In genomic region chr4:33343732-33344057, GRCm38 (mm10) we compare ENCODE assay signal across 14 mouse cellular contexts. TPM values are rescaled to one million over a fixed set of nuclear protein-coding genes. Genes with fewer than 3 reads are reported as not detected.
DNase-seq lines count a peak whose midpoint lies in the region; ATAC-seq lines count a peak whose summit lies in the region.
"Had no signal": no experiment of that assay in that cellular context is flagged by ENCODE, and none has a peak within 500 bp of the region (broad histone marks: within the 10 kb centered on the region; RNA-seq: fewer than 3 reads in every experiment).

No protein-coding gene starts in this region.

- H3K4me3 ChIP-seq in heart, embryonic 10.5 days, result no peak overlapping the region
- no peak overlapping the region for H3K4me3 ChIP-seq in forebrain, embryonic 10.5 days
- H3K4me3 ChIP-seq: forebrain, embryonic 15.5 days; myocyte had no signal

- H3K4me1 ChIP-seq in heart, embryonic 10.5 days, result no peaks in the 10 kb centered on the region
- no peaks in the 10 kb centered on the region for H3K4me1 ChIP-seq in forebrain, embryonic 10.5 days
- H3K4me1 ChIP-seq: forebrain, embryonic 15.5 days had no signal

- no peaks in the 10 kb centered on the region for H3K27me3 ChIP-seq in heart, embryonic 10.5 days (ENCODE audit: insufficient read depth, poor library complexity, severe bottlenecking)
- no peaks in the 10 kb centered on the region for H3K27me3 ChIP-seq in forebrain, embryonic 10.5 days (ENCODE audit: poor library complexity, severe bottlenecking)
- H3K27me3 ChIP-seq: forebrain, embryonic 15.5 days had no signal

- peak; percentile 88 for DNase-seq in heart, embryonic 10.5 days (ENCODE audit: low spot score)
- no peak for DNase-seq in heart, postnatal 4 days
- peak; percentile 5 for DNase-seq in lung, postnatal 10 days
- DNase-seq in lung, postnatal 25 days (ENCODE audit: low spot score), result no peak
- DNase-seq in spleen, postnatal 10 days (ENCODE audit: low spot score in 2 of 2), result peak; percentile 54 to 74
- no peak for DNase-seq in right cerebral cortex, postnatal 4 days
- no peak for DNase-seq in forebrain, embryonic 10.5 days (ENCODE audit: extremely low spot score, low spot score)
- DNase-seq: B cell, adult 2 months; cerebellum, adult 8-10 months; gastrocnemius, postnatal 14 days had no signal

- H3K27ac ChIP-seq in heart, embryonic 10.5 days, result peak overlapping the region; percentile 52; the same call in 1 of the 2 replicates
- H3K27ac ChIP-seq in forebrain, embryonic 10.5 days, result no peak overlapping the region
- H3K27ac ChIP-seq: forebrain, embryonic 15.5 days; macrophage had no signal

- peaks cover 27% of the 10 kb centered on the region for H3K36me3 ChIP-seq in heart, embryonic 10.5 days
- H3K36me3 ChIP-seq in forebrain, embryonic 10.5 days (replicated peaks), result peaks cover 62% of the 10 kb centered on the region

- peak; percentile 96 for ATAC-seq in erythroid progenitor cell, adult 5-6 weeks (replicated peaks; ENCODE audit: low FRiP score, poor library complexity, severe bottlenecking)
- ATAC-seq: forebrain, embryonic 15.5 days had no signal

- WGBS in heart, embryonic 10.5 days, result 83% methylated on average over 6 of the region's 6 CpGs
- 91% methylated on average over 6 of the region's 6 CpGs for WGBS in forebrain, embryonic 10.5 days

- H3K9me3 ChIP-seq in heart, embryonic 10.5 days, result no peaks in the 10 kb centered on the region
- no peaks in the 10 kb centered on the region for H3K9me3 ChIP-seq in forebrain, embryonic 10.5 days
- H3K9me3 ChIP-seq: forebrain, embryonic 15.5 days had no signal

RNA-seq across cellular contexts. Expression of gene Rngtt, which starts 33.6 kb away (rescaled TPM):
- 22.2 and 28.3 TPM in 2 replicates for polyA plus RNA-seq in heart, embryonic 10.5 days (2016; fragmentation: Nextera tagmentation; extraction: Ambion mirVana)
- total RNA-seq in heart, postnatal 4 days (2021), result 10 to 100 TPM; 16.7 to 16.9 TPM
- 54.4 and 97.3 TPM in 2 replicates for total RNA-seq in erythroid progenitor cell, adult 5-6 weeks (2015; ENCODE audit: low replicate concordance)
- 142 and 148 TPM in 2 replicates for total RNA-seq in erythroid progenitor cell, adult 5-6 weeks (2017; ENCODE audit: low replicate concordance)
- polyA plus RNA-seq in forebrain, embryonic 10.5 days (2016; fragmentation: Nextera tagmentation; extraction: Ambion mirVana), result 33.2 and 34.8 TPM in 2 replicates

RNA-seq across cellular contexts. Expression of gene Pnrc1, which starts 53.7 kb away (rescaled TPM):
- 73.8 and 78.9 TPM in 2 replicates for polyA plus RNA-seq in heart, embryonic 10.5 days (2016; fragmentation: Nextera tagmentation; extraction: Ambion mirVana)
- total RNA-seq in heart, postnatal 4 days (2021), result 100 to 1,000 TPM; 103 to 110 TPM
- 103 and 121 TPM in 2 replicates for total RNA-seq in erythroid progenitor cell, adult 5-6 weeks (2015; ENCODE audit: low replicate concordance)
- 66.6 and 83.0 TPM in 2 replicates for total RNA-seq in erythroid progenitor cell, adult 5-6 weeks (2017; ENCODE audit: low replicate concordance)
- 51.6 and 56.2 TPM in 2 replicates for polyA plus RNA-seq in forebrain, embryonic 10.5 days (2016; fragmentation: Nextera tagmentation; extraction: Ambion mirVana)

Comparison
In these comparisons a context has a peak if more than half of its experiments do, and no peak if none do; other contexts are left out.
1. DNase-seq: peak in heart, embryonic 10.5 days (single experiment), lung, postnatal 10 days (single experiment) and spleen, postnatal 10 days (2 of 2); none in heart, postnatal 4 days (single experiment), lung, postnatal 25 days (single experiment), right cerebral cortex, postnatal 4 days (single experiment) and forebrain, embryonic 10.5 days (single experiment).